ENCODE assay signal across 25 mouse cellular contexts in genomic region chr14:103990418-103990817, GRCm38 (mm10).
A peak's percentile ranks its signal among the peaks of the same experiment; 100 is the strongest.
DNase-seq lines count a peak whose midpoint lies in the region; ATAC-seq and TF ChIP-seq lines count a peak whose summit lies in the region.
"Had no signal": no experiment of that assay in that cellular context is flagged by ENCODE, and none has a peak within 500 bp of the region (broad histone marks: within the 10 kb centered on the region; RNA-seq: fewer than 3 reads in every experiment).

No protein-coding gene starts in this region.

- H3K4me2 ChIP-seq in kidney, postnatal 0 days (ENCODE audit: low read length): no peak overlapping the region
- no peak overlapping the region for H3K4me2 ChIP-seq in intestine, embryonic 15.5 days (replicated peaks)
- H3K4me2 ChIP-seq in intestine, postnatal 0 days (replicated peaks; ENCODE audit: low read depth): 0 out of 2 replicates have a peak overlapping the region, but pooled peaks have one; percentile 21
- H3K4me2 ChIP-seq in midbrain, embryonic 13.5 days (replicated peaks): no peak overlapping the region
- H3K4me2 ChIP-seq in liver, embryonic 12.5 days: no peak overlapping the region
- H3K4me2 ChIP-seq: embryonic facial prominence, embryonic 13.5 days; embryonic facial prominence, embryonic 15.5 days; forebrain, embryonic 12.5 days had no signal

- no peak for ATAC-seq in kidney, postnatal 0 days (replicated peaks; ENCODE audit: low FRiP score, low read depth)
- peak; percentile 49; the same call in 1 of the 2 replicates for ATAC-seq in intestine, embryonic 15.5 days
- peak; percentile 44 for ATAC-seq in intestine, postnatal 0 days
- no peak for ATAC-seq in midbrain, embryonic 13.5 days
- no peak for ATAC-seq in CD4-positive, CD25-positive, alpha-beta regulatory T cell, adult 4 months
- no peak for ATAC-seq in liver, embryonic 12.5 days
- ATAC-seq: forebrain, embryonic 14.5 days had no signal

- DNase-seq in kidney, postnatal 0 days (ENCODE audit: low spot score): no peak
- no peak for DNase-seq in kidney, adult 9 months
- DNase-seq: adrenal gland, adult 2 months; adrenal gland, postnatal 10 days; adrenal gland, postnatal 25 days; B cell, adult 2 months; cerebellum, adult 11 months; cerebellum, adult 18-20 months; cerebellum, adult 8-10 months; cerebellum, adult 9-11 months; cerebellum, postnatal 14 days; cerebellum, postnatal 36 days; embryo, embryonic 11 days had no signal

- no peaks in the 10 kb centered on the region for H3K4me1 ChIP-seq in kidney, postnatal 0 days (replicated peaks; ENCODE audit: insufficient read depth, low read length)
- H3K4me1 ChIP-seq in intestine, embryonic 15.5 days (replicated peaks): no peaks in the 10 kb centered on the region
- peaks cover 3% of the 10 kb centered on the region; the same call in 1 of the 2 replicates for H3K4me1 ChIP-seq in intestine, postnatal 0 days (replicated peaks; ENCODE audit: control insufficient read depth, insufficient read depth, low read length)
- peaks cover 5% of the 10 kb centered on the region; the same call in 1 of the 2 replicates for H3K4me1 ChIP-seq in small intestine, adult 2 months (ENCODE audit: control insufficient read depth, insufficient read depth, insufficient read length, low read length)
- H3K4me1 ChIP-seq in midbrain, embryonic 13.5 days (replicated peaks): peaks cover 4% of the 10 kb centered on the region
- H3K4me1 ChIP-seq in liver, embryonic 12.5 days: no peaks in the 10 kb centered on the region
- H3K4me1 ChIP-seq: embryonic facial prominence, embryonic 13.5 days; embryonic facial prominence, embryonic 15.5 days; forebrain, embryonic 10.5 days; forebrain, embryonic 12.5 days had no signal

- H3K4me3 ChIP-seq in kidney, postnatal 0 days (replicated peaks; ENCODE audit: low read depth, low read length): no peak overlapping the region
- H3K4me3 ChIP-seq in intestine, embryonic 15.5 days (replicated peaks): no peak overlapping the region
- H3K4me3 ChIP-seq in intestine, postnatal 0 days (ENCODE audit: low read depth, low read length): no peak overlapping the region
- H3K4me3 ChIP-seq in small intestine, adult 2 months (ENCODE audit: low read depth, low read length): no peak overlapping the region
- no peak overlapping the region for H3K4me3 ChIP-seq in midbrain, embryonic 13.5 days (replicated peaks)
- no peak overlapping the region for H3K4me3 ChIP-seq in liver, embryonic 12.5 days
- H3K4me3 ChIP-seq: embryonic facial prominence, embryonic 13.5 days; embryonic facial prominence, embryonic 15.5 days; erythroblast, embryonic 14.5 days; forebrain, embryonic 10.5 days; forebrain, embryonic 12.5 days had no signal

- no peak for TF ChIP-seq POLR2A in small intestine, adult 2 months (IDR thresholded peaks at IDR 0.05; ENCODE audit: low read depth, low read length)

- no peaks in the 10 kb centered on the region for H3K27me3 ChIP-seq in kidney, postnatal 0 days (ENCODE audit: insufficient read depth, low read length)
- H3K27me3 ChIP-seq in intestine, embryonic 15.5 days (replicated peaks): no peaks in the 10 kb centered on the region
- H3K27me3 ChIP-seq in intestine, postnatal 0 days (replicated peaks; ENCODE audit: control insufficient read depth, insufficient read depth, low read length): no peaks in the 10 kb centered on the region
- H3K27me3 ChIP-seq in small intestine, adult 2 months (ENCODE audit: control insufficient read depth, insufficient read depth, low read length): no peaks in the 10 kb centered on the region
- H3K27me3 ChIP-seq in midbrain, embryonic 13.5 days: no peaks in the 10 kb centered on the region
- no peaks in the 10 kb centered on the region for H3K27me3 ChIP-seq in liver, embryonic 12.5 days (replicated peaks)
- H3K27me3 ChIP-seq: embryonic facial prominence, embryonic 13.5 days; embryonic facial prominence, embryonic 15.5 days; forebrain, embryonic 12.5 days had no signal

- H3K9ac ChIP-seq in kidney, postnatal 0 days (ENCODE audit: low read depth, low read length): no peak overlapping the region
- no peak overlapping the region for H3K9ac ChIP-seq in intestine, embryonic 15.5 days
- H3K9ac ChIP-seq in intestine, postnatal 0 days (ENCODE audit: low read depth, low read length): no peak overlapping the region
- no peak overlapping the region for H3K9ac ChIP-seq in midbrain, embryonic 13.5 days (replicated peaks)
- no peak overlapping the region for H3K9ac ChIP-seq in liver, embryonic 12.5 days
- H3K9ac ChIP-seq: embryonic facial prominence, embryonic 13.5 days; embryonic facial prominence, embryonic 15.5 days; forebrain, embryonic 12.5 days had no signal

- H3K27ac ChIP-seq in kidney, postnatal 0 days: 0 out of 2 replicates have a peak overlapping the region, but pooled peaks have one; percentile 5
- H3K27ac ChIP-seq in intestine, embryonic 15.5 days: 0 out of 2 replicates have a peak overlapping the region, but pooled peaks have one; percentile 27
- H3K27ac ChIP-seq in intestine, postnatal 0 days (ENCODE audit: low read depth, low read length): no peak overlapping the region
- H3K27ac ChIP-seq in small intestine, adult 2 months (ENCODE audit: insufficient read depth, low read depth, low read length): peak overlapping the region; percentile 47
- no peak overlapping the region for H3K27ac ChIP-seq in midbrain, embryonic 13.5 days
- no peak overlapping the region for H3K27ac ChIP-seq in liver, embryonic 12.5 days
- H3K27ac ChIP-seq: embryonic facial prominence, embryonic 13.5 days; embryonic facial prominence, embryonic 15.5 days; forebrain, embryonic 10.5 days; forebrain, embryonic 12.5 days had no signal

- 88% methylated on average over 3 of the region's 3 CpGs for WGBS in kidney, postnatal 0 days
- WGBS in intestine, embryonic 15.5 days: 79% methylated on average over 3 of the region's 3 CpGs
- WGBS in intestine, postnatal 0 days: 59% methylated on average over 3 of the region's 3 CpGs
- WGBS in small intestine, adult 2 months: 63% methylated on average over 3 of the region's 3 CpGs
- WGBS in midbrain, embryonic 13.5 days: 86% methylated on average over 3 of the region's 3 CpGs
- 75% methylated on average over 3 of the region's 3 CpGs for whole genome bisulfite sequencing in liver, embryonic 12.5 days (ENCODE audit: insufficient replicate concordance)

- H3K9me3 ChIP-seq in kidney, postnatal 0 days (replicated peaks; ENCODE audit: low read length): no peaks in the 10 kb centered on the region
- no peaks in the 10 kb centered on the region for H3K9me3 ChIP-seq in intestine, embryonic 15.5 days
- H3K9me3 ChIP-seq in intestine, postnatal 0 days (ENCODE audit: control insufficient read depth): no peaks in the 10 kb centered on the region
- no peaks in the 10 kb centered on the region for H3K9me3 ChIP-seq in midbrain, embryonic 13.5 days
- no peaks in the 10 kb centered on the region for H3K9me3 ChIP-seq in liver, embryonic 12.5 days (replicated peaks)
- H3K9me3 ChIP-seq: embryonic facial prominence, embryonic 13.5 days; embryonic facial prominence, embryonic 15.5 days; forebrain, embryonic 10.5 days; forebrain, embryonic 12.5 days had no signal

- no peak for TF ChIP-seq CTCF in kidney, postnatal 0 days (IDR thresholded peaks at IDR 0.05; ENCODE audit: low read depth)
- no peak for TF ChIP-seq CTCF in intestine, postnatal 0 days (IDR thresholded peaks at IDR 0.05; ENCODE audit: low read depth)
- no peak for TF ChIP-seq CTCF in small intestine, adult 2 months (IDR thresholded peaks at IDR 0.05; ENCODE audit: extremely low read depth, insufficient read length, insufficient replicate concordance, low read depth, low read length)

- no peaks in the 10 kb centered on the region for H3K36me3 ChIP-seq in kidney, postnatal 0 days (ENCODE audit: insufficient read depth, low read length)
- no peaks in the 10 kb centered on the region for H3K36me3 ChIP-seq in intestine, embryonic 15.5 days
- H3K36me3 ChIP-seq in intestine, postnatal 0 days (ENCODE audit: control insufficient read depth, insufficient read depth): no peaks in the 10 kb centered on the region
- H3K36me3 ChIP-seq in small intestine, adult 2 months (ENCODE audit: control insufficient read depth, insufficient read depth, low read length): no peaks in the 10 kb centered on the region
- no peaks in the 10 kb centered on the region for H3K36me3 ChIP-seq in midbrain, embryonic 13.5 days
- no peaks in the 10 kb centered on the region for H3K36me3 ChIP-seq in liver, embryonic 12.5 days
- H3K36me3 ChIP-seq: embryonic facial prominence, embryonic 13.5 days; embryonic facial prominence, embryonic 15.5 days; forebrain, embryonic 10.5 days; forebrain, embryonic 12.5 days had no signal

Comparison
In these comparisons a context has a peak if more than half of its experiments do, and no peak if none do; other contexts are left out.
1. H3K27ac ChIP-seq: peak in kidney, postnatal 0 days (single experiment), intestine, embryonic 15.5 days (single experiment) and small intestine, adult 2 months (single experiment); none in intestine, postnatal 0 days (single experiment), midbrain, embryonic 13.5 days (single experiment) and liver, embryonic 12.5 days (single experiment).
2. ATAC-seq: peak in intestine, embryonic 15.5 days (single experiment) and intestine, postnatal 0 days (single experiment); none in kidney, postnatal 0 days (single experiment), midbrain, embryonic 13.5 days (single experiment), CD4-positive, CD25-positive, alpha-beta regulatory T cell, adult 4 months (single experiment) and liver, embryonic 12.5 days (single experiment).